In the genomic region with DNA sequence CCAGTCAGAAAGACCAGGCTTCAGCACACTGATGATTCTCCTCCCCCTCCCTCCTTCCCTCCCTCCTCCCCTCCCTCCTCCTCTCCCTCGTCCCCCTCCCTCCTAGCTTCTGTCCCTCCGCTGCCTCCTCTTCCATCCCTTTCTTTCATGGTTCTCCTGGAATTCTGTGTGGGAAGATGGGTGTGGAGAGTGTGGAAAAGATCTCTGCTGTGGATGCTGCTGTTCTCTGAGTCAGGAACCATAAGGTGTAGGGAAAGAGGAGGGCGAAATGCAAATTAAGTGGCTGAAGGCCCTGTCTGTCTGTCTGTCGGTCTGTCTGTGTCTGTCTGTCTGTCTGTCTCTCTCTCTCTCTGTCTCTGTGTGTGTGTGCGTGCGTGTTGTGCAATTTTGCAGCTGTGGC, we compare ENCODE assay signal across 21 mouse cellular contexts. TPM values are rescaled to one million over a fixed set of nuclear protein-coding genes. Genes with fewer than 3 reads are reported as not detected.
DNase-seq lines count a peak whose midpoint lies in the region; ATAC-seq and TF ChIP-seq lines count a peak whose summit lies in the region.
"Had no signal": no experiment of that assay in that cellular context is flagged by ENCODE, and none has a peak within 500 bp of the region (broad histone marks: within the 10 kb centered on the region; RNA-seq: fewer than 3 reads in every experiment).

No protein-coding gene starts in this region.

- TF ChIP-seq CTCF in liver, postnatal 0 days (IDR thresholded peaks at IDR 0.05; ENCODE audit: low read depth), result no peak
- TF ChIP-seq CTCF in stomach, postnatal 0 days (IDR thresholded peaks at IDR 0.05; ENCODE audit: low read depth), result no peak

- TF ChIP-seq EP300 in liver, postnatal 0 days (IDR thresholded peaks at IDR 0.05; ENCODE audit: low read depth), result no peak
- TF ChIP-seq EP300 in stomach, postnatal 0 days (optimal IDR thresholded peaks at IDR 0.05), result no peak

- peak; percentile 82 for ATAC-seq in frontal cortex, adult (ENCODE audit: low TSS enrichment)
- ATAC-seq in liver, embryonic 12.5 days, result no peak
- ATAC-seq in liver, postnatal 0 days, result no peak
- ATAC-seq in stomach, postnatal 0 days (ENCODE audit: low FRiP score, low TSS enrichment), result no peak
- ATAC-seq: activated CD4-positive, CD25-positive, alpha-beta regulatory T cell, adult 4 months; Patski had no signal

- peaks cover 7% of the 10 kb centered on the region for H3K27me3 ChIP-seq in liver, embryonic 12.5 days (replicated peaks)
- H3K27me3 ChIP-seq in liver, postnatal 0 days (ENCODE audit: insufficient read depth, low read length), result no peaks in the 10 kb centered on the region
- no peaks in the 10 kb centered on the region for H3K27me3 ChIP-seq in stomach, postnatal 0 days (ENCODE audit: control insufficient read depth, insufficient read depth, low read length)
- H3K27me3 ChIP-seq: forebrain, embryonic 13.5 days; Patski had no signal

- WGBS in liver, embryonic 12.5 days (ENCODE audit: insufficient replicate concordance), result 72% methylated on average over 6 of the region's 6 CpGs
- 53% methylated on average over 6 of the region's 6 CpGs for WGBS in liver, postnatal 0 days (ENCODE audit: insufficient replicate concordance)
- 75% methylated on average over 6 of the region's 6 CpGs for WGBS in stomach, postnatal 0 days

- no peak overlapping the region for H3K4me2 ChIP-seq in liver, embryonic 12.5 days
- no peak overlapping the region for H3K4me2 ChIP-seq in liver, postnatal 0 days (ENCODE audit: low read depth, low read length)
- H3K4me2 ChIP-seq in stomach, postnatal 0 days (replicated peaks; ENCODE audit: low read depth), result no peak overlapping the region
- H3K4me2 ChIP-seq: embryonic facial prominence, embryonic 13.5 days; forebrain, embryonic 13.5 days; heart, embryonic 12.5 days; hindbrain, embryonic 14.5 days had no signal

- no peak for DNase-seq in frontal cortex, postnatal 36 days (ENCODE audit: low spot score in 2 of 2)
- DNase-seq in liver, postnatal 0 days, result no peak
- DNase-seq in right cerebral cortex, adult 18-20 months, result peak; percentile 63
- no peak for DNase-seq in right cerebral cortex, postnatal 14 days
- DNase-seq in stomach, postnatal 0 days (ENCODE audit: low spot score), result no peak
- DNase-seq in cerebellum, postnatal 4 days (ENCODE audit: low spot score in 2 of 2), result no peak
- DNase-seq: cerebellum, adult 18-20 months; cerebellum, adult 9-11 months; cerebellum, postnatal 36 days; forebrain, postnatal 0 days; gastrocnemius, postnatal 10 days; heart, adult 18-20 months had no signal

- no peak overlapping the region for H3K4me3 ChIP-seq in liver, embryonic 12.5 days
- no peak overlapping the region for H3K4me3 ChIP-seq in liver, postnatal 0 days (ENCODE audit: low read depth, low read length)
- H3K4me3 ChIP-seq in stomach, postnatal 0 days (ENCODE audit: low read depth, low read length), result no peak overlapping the region
- H3K4me3 ChIP-seq: embryonic facial prominence, embryonic 13.5 days; forebrain, embryonic 13.5 days; heart, embryonic 12.5 days; hindbrain, embryonic 10.5 days had no signal

- H3K36me3 ChIP-seq in liver, embryonic 12.5 days, result no peaks in the 10 kb centered on the region
- H3K36me3 ChIP-seq in liver, postnatal 0 days (replicated peaks; ENCODE audit: insufficient read depth, low read length), result no peaks in the 10 kb centered on the region
- H3K36me3 ChIP-seq in stomach, postnatal 0 days (ENCODE audit: control insufficient read depth, insufficient read depth, low read length), result no peaks in the 10 kb centered on the region
- H3K36me3 ChIP-seq: embryonic facial prominence, embryonic 13.5 days; heart, embryonic 12.5 days; hindbrain, embryonic 10.5 days had no signal

- peak overlapping the region; percentile 40; the same call in 1 of the 2 replicates for H3K9ac ChIP-seq in liver, embryonic 12.5 days
- H3K9ac ChIP-seq in liver, postnatal 0 days (replicated peaks), result no peak overlapping the region
- no peak overlapping the region for H3K9ac ChIP-seq in stomach, postnatal 0 days (ENCODE audit: low read length)
- H3K9ac ChIP-seq: embryonic facial prominence, embryonic 13.5 days; forebrain, embryonic 13.5 days; forebrain, postnatal 0 days; heart, embryonic 12.5 days; hindbrain, embryonic 14.5 days had no signal

- no peaks in the 10 kb centered on the region for H3K9me3 ChIP-seq in liver, embryonic 12.5 days (replicated peaks)
- H3K9me3 ChIP-seq in liver, postnatal 0 days (ENCODE audit: low read length), result no peaks in the 10 kb centered on the region
- no peaks in the 10 kb centered on the region for H3K9me3 ChIP-seq in stomach, postnatal 0 days (ENCODE audit: control insufficient read depth, low read length)
- H3K9me3 ChIP-seq: embryonic facial prominence, embryonic 13.5 days; forebrain, embryonic 13.5 days; heart, embryonic 12.5 days; hindbrain, embryonic 10.5 days had no signal

- peaks cover 63% of the 10 kb centered on the region for H3K4me1 ChIP-seq in liver, embryonic 12.5 days
- H3K4me1 ChIP-seq in liver, postnatal 0 days (ENCODE audit: insufficient read depth), result peaks cover 21% of the 10 kb centered on the region
- peaks cover 3% of the 10 kb centered on the region; the same call in 1 of the 2 replicates for H3K4me1 ChIP-seq in stomach, postnatal 0 days (replicated peaks; ENCODE audit: control insufficient read depth, insufficient read depth)

- H3K27ac ChIP-seq in liver, embryonic 12.5 days, result peak overlapping the region; percentile 31; the same call in 1 of the 2 replicates
- H3K27ac ChIP-seq in liver, postnatal 0 days (ENCODE audit: low read depth), result no peak overlapping the region
- peak overlapping the region; percentile 91; the same call in 1 of the 2 replicates for H3K27ac ChIP-seq in stomach, postnatal 0 days (replicated peaks)
- H3K27ac ChIP-seq: embryonic facial prominence, embryonic 13.5 days; forebrain, embryonic 13.5 days; hindbrain, embryonic 10.5 days; hindbrain, embryonic 14.5 days had no signal

RNA-seq across cellular contexts. Expression of gene Optc, which starts 10.5 kb away (rescaled TPM):
- polyA plus RNA-seq in liver, embryonic 12.5 days (2016; fragmentation: Nextera tagmentation; extraction: Ambion mirVana), result 0.10 and 0.11 TPM in 2 replicates
- polyA plus RNA-seq in liver, postnatal 0 days (2015; fragmentation: Nextera tagmentation; extraction: Ambion mirVana), result 0.11 and 0.14 TPM in 2 replicates
- polyA plus RNA-seq in stomach, postnatal 0 days (2015; fragmentation: Nextera tagmentation; extraction: Ambion mirVana), result 1.3 and 1.6 TPM in 2 replicates
- polyA plus RNA-seq: activated CD4-positive, CD25-positive, alpha-beta regulatory T cell, adult 4 months had no signal

RNA-seq across cellular contexts. Expression of gene Prelp, which starts 23.9 kb away (rescaled TPM):
- polyA plus RNA-seq in liver, embryonic 12.5 days (2016; fragmentation: Nextera tagmentation; extraction: Ambion mirVana), result 0.69 and 0.81 TPM in 2 replicates
- polyA plus RNA-seq in liver, postnatal 0 days (2015; fragmentation: Nextera tagmentation; extraction: Ambion mirVana), result 5.5 and 6.3 TPM in 2 replicates
- 4.7 and 5.3 TPM in 2 replicates for polyA plus RNA-seq in stomach, postnatal 0 days (2015; fragmentation: Nextera tagmentation; extraction: Ambion mirVana)
- polyA plus RNA-seq: activated CD4-positive, CD25-positive, alpha-beta regulatory T cell, adult 4 months had no signal
